Mouse (Mus musculus): ENCODE measurements around the gene Rnf20. TPM values are rescaled to one million over a fixed set of nuclear protein-coding genes. Genes with fewer than 3 reads are reported as not detected.
A peak's percentile ranks its signal among the peaks of the same experiment; 100 is the strongest.
"Not testable (repeated sequence)": the region's sequence is repeated elsewhere in the genome, so short reads cannot be mapped to it uniquely, and the experiment has no call there.

The Rnf20 gene
- 10 to 100 TPM; 45.3 to 59.2 (median 56.8) TPM for polyA plus RNA-seq (2017; shearing (Covaris generic))

DNA sequence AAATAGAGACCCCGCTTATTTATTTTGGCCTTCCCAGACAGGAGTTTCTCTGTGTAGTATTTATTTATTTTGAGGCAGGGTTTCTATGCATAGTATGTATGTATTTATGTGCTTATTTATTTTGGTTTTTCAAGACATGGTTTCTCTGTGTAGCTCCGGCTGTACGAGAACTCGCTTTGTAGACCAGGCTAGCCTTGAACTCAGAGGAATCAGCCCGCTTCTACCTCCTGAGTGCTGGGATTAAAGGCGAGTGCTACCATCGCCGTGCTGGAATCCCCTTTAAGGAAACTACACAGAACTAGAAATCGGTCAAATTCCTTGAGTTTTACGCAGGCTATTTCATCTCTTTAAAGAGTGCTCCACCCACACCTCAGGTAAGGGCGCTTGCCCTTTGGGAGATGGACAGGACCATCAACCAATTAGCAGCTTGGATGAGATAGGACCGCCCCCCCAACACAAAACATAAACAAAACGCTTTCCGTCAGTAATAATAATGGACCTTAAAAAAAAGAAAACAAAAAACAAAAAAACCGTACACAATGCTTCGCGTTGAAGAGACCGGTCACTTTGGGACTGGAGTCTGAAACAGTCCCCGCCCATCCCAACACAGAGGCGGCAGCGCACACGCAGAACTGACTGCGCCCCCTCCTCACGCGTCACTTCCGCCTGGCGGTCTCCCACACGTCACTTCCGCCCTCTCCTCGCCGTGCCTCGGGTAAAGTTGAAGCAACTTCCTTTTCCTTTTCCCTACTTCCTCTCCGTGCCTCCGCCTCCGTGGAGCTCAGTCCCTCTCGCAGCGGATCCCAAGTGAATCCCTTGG lies at the start of gene Rnf20:
TSS of gene Rnf20 (plus strand) at position 688 of the 820 bp plus-strand sequence.
- peak; percentile 90 for ATAC-seq

- ATAC-seq = no peak
Observed at GRCm38 (mm10) chr4:49583965-49584831, 47.6 kb upstream of the Rnf20 start.

DNA sequence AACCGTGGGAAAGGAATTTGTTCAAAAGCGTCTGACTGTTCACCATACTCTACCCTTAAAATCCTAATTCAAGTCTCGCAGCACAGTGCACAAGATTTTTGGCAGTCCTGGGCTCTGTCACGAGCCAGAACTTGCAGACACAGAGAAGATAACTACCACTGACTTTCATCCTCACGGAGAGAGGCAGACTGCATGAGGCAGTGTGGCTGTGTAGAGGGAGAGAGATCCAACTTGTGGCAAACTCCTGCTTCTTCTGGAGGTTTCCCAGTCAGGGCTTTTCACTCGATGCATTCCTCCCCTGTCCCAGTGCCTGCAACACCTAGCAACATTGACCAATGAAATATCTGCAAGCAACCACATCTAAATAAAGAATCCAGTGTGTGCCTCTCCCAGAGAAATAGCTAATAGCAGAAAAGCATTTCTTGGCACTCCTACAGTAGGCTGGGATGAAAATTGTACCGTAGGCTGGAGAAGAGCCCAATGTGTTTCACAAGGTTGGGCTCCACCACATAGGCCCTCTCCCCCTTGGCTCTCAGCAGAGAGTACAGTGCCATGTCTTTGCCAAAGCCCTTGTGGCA lies 46.2 kb upstream of the Rnf20 start:
- no peak for ATAC-seq

- no peak for ATAC-seq
Observed at GRCm38 (mm10) chr4:49586811-49587210, 45.0 kb upstream of the Rnf20 start.

- ATAC-seq = no peak
Observed at GRCm38 (mm10) chr4:49590152-49590551, 41.7 kb upstream of the Rnf20 start.

GRCm38 (mm10) chr4:49596846-49597182 lies 35.0 kb upstream of the Rnf20 start:
- no peak for ATAC-seq

GRCm38 (mm10) chr4:49597183-49598100 lies 34.4 kb upstream of the Rnf20 start, which contains the start of gene Tmem246:
TSS of gene Tmem246 (minus strand) at chr4:49597876.
- no peak for ATAC-seq

GRCm38 (mm10) chr4:49603161-49603560 lies 28.6 kb upstream of the Rnf20 start:
- ATAC-seq = no peak

GRCm38 (mm10) chr4:49604016-49604546 lies 27.7 kb upstream of the Rnf20 start:
- ATAC-seq = no peak

- no peak for ATAC-seq
Observed at GRCm38 (mm10) chr4:49604616-49605015, 27.2 kb upstream of the Rnf20 start.

DNA sequence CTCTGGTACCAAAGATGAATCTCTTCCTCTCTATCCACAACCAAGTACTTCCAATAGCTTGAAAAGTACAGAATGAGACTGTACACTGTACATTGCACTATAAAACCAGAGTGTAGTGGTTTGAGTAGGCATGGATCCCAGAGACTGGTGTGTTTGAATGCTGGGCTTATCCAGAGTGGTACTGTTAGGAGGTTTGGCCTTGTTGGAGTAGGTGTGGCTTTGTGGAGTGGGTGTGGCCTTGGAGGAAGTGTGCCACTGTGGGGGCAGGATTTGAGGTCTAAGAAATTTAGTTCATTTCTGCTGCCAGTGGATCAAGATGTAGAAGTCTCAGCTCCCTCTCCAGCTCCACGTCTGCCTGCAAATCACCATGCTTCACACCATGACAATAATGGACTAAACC lies 26.3 kb upstream of the Rnf20 start:
- no peak for ATAC-seq

DNA sequence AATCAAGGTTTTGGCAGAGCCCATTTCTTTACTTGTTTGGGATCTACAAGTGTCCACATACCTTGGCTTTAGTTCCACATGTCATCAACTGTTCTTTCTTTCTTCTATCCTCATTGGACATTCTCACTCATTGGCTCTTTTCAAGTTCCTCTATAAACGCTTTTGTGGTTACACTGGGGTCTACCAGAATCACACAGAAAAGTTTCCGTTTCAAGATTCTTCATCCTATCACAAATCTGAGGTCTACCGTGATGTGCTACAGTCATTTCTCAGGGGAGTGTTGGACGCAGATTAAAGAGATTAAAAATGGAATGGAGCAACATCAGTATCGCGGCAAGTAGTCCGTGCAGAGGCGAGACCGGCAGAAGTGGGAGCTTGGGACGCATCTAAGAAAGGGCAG lies 14.9 kb upstream of the Rnf20 start:
- no peak for ATAC-seq

GRCm38 (mm10) chr4:49619861-49620260 lies 11.9 kb upstream of the Rnf20 start:
- not testable (repeated sequence) for ATAC-seq

DNA sequence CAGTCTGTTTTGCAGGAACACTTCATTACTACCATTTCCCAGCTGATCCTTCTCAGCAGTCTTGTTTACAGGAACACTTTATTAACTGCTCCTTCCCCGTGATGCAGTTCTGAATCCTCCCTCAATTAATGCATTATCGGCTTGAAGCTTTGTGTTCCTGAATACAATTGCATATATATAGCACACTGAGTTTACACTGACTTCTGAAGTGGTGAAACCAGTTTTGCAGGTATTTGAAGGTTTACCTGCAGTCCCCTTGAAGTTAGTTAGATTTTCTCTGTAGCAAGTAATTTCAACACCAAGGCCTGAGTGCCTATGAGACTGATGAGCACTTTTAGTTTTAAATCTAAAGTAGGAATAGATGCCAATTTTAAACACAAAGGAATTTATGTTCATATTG lies 9.5 kb upstream of the Rnf20 start:
- ATAC-seq = no peak

DNA sequence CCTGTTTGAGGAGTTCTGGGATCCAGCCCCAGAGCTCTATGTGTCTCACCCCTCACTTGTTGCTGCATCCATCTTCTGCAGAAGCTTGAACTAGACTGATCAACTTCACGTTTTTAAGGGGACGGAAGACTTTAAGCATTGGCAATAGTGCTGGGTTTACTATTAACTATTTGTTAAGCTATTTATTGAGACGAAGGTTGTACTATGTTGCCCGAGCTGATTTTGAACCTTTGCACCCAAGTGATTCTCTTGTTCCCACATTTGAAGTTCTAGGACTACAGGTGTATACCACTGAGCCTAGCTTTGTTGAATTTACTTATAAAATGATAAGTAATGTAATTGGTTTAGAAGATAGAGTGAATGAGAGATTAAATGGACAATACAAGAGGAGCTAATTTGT lies 7.9 kb upstream of the Rnf20 start:
- no peak for ATAC-seq

GRCm38 (mm10) chr4:49624969-49625368 lies 6.8 kb upstream of the Rnf20 start:
- ATAC-seq = not testable (repeated sequence)

DNA sequence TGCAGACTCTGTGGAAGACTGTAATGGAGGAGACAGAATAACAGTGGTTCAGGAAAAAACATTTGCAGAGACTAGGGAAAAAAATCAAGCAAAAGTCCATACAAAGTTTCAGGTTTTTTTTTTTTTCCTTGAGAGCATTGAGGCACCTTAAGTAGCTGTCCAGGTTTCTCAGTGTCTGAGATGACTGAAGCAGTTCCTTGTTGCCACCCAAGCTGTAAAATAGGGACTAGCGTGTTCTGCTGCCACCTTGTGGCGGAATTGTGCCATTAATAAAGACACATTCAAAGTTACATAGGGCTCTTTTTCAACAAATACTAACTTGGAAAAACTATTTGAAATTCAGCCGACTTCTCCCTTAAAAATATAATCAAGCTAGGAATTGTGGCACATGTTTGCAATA lies 4.8 kb upstream of the Rnf20 start:
- ATAC-seq = peak; percentile 23

DNA sequence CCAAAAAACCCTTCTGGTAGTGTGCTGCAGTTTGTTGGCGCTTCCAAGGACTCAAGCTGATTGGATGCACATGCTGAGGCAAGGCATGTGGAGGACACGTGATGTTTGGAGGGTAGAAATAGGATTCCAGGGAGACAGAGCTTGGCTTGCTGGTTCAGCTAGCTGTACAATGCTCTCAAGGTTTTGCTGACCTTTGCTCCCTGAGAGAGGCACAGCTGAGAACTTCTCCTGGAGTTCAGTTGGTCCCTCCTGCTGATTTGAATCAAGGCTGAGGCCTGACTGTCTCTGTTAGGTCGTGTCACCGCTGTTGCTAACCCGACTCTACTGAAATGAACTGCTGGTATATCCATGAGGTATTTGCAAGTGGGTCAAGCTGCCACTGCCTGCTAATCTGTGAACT lies 2.9 kb upstream of the Rnf20 start:
- ATAC-seq = no peak

- ATAC-seq = peak; percentile 1
Observed at GRCm38 (mm10) chr4:49632139-49632481, 304 bp downstream of the Rnf20 start.

- no peak for ATAC-seq
Observed at GRCm38 (mm10) chr4:49637821-49638220, 6.0 kb downstream of the Rnf20 start.

- ATAC-seq = no peak
Observed at GRCm38 (mm10) chr4:49639913-49640312, 8.1 kb downstream of the Rnf20 start.

- no peak for ATAC-seq
Observed at GRCm38 (mm10) chr4:49659421-49659820, 27.6 kb downstream of the Rnf20 start.

All from inflammation-experienced regulatory T-cells, adult 6 months (primary cell).